In the genomic region with DNA sequence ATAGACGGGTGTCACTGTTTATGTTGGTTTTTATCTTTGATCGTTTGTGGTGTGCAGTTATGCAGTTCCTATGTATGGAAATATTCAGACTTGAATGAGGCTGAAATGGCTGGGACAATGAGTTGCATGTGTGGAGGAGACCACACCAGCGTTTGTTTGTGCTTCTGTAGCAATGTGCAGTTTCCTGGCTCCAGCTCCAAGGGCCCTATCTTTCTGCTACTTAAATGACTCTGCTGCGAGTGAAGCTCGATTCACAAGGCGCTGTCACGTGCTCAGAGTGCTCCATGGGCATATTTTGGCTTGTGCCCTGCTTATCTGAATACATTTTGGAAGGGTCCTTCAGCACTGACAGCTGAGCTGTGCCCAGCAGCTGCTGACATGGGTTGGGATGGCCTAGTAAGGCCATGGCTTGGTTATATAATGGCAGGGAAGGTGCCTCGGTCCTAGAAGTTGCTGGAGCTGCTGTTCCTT, we compare ENCODE assay signal across 8 mouse cellular contexts. TPM values are rescaled to one million over a fixed set of nuclear protein-coding genes. Genes with fewer than 3 reads are reported as not detected.
DNase-seq lines count a peak whose midpoint lies in the region; ATAC-seq and TF ChIP-seq lines count a peak whose summit lies in the region.

No protein-coding gene starts in this region.

- no peaks in the 10 kb centered on the region for H3K9me3 ChIP-seq in hindbrain, embryonic 12.5 days (replicated peaks)
- H3K9me3 ChIP-seq in midbrain, postnatal 0 days (ENCODE audit: low read length), result no peaks in the 10 kb centered on the region

- H3K4me3 ChIP-seq in kidney, adult 2 months (ENCODE audit: insufficient read depth, low read depth, low read length), result peak overlapping the region; percentile 0; the same call in 1 of the 2 replicates
- no peak overlapping the region for H3K4me3 ChIP-seq in hindbrain, embryonic 12.5 days
- peak overlapping the region; percentile 99; the same call in 1 of the 2 replicates for H3K4me3 ChIP-seq in midbrain, postnatal 0 days (ENCODE audit: low read depth, low read length)

- ATAC-seq in frontal cortex, adult (ENCODE audit: low TSS enrichment), result peak; percentile 28; the same call in 1 of the 2 replicates
- no peak for ATAC-seq in hindbrain, embryonic 12.5 days (ENCODE audit: low FRiP score)
- ATAC-seq in midbrain, postnatal 0 days (ENCODE audit: low FRiP score), result no peak
- no peak for ATAC-seq in activated CD4-positive, CD25-positive, alpha-beta regulatory T cell, adult 4 months

- peak overlapping the region; percentile 17 for H3K27ac ChIP-seq in kidney, adult 2 months (ENCODE audit: insufficient read depth, low read depth, low read length)
- H3K27ac ChIP-seq in hindbrain, embryonic 12.5 days, result peak overlapping the region; percentile 8; the same call in 1 of the 2 replicates
- H3K27ac ChIP-seq in midbrain, postnatal 0 days (ENCODE audit: low read depth, low read length), result peak overlapping the region; percentile 38; the same call in 1 of the 2 replicates

- DNase-seq in kidney, adult 2 months, result peak; percentile 69
- DNase-seq in kidney, postnatal 14 days, result no peak
- peak; percentile 55 for DNase-seq in cerebellum, adult 11-12 months
- DNase-seq in liver, result peak; percentile 33
- peak; percentile 41 for DNase-seq in midbrain, postnatal 0 days (ENCODE audit: low spot score)

- no peaks in the 10 kb centered on the region for H3K36me3 ChIP-seq in kidney, adult 2 months (ENCODE audit: control insufficient read depth, insufficient read depth, low read length)
- 0 out of 2 replicates have a peak, but pooled peaks cover 4% of the 10 kb centered on the region for H3K36me3 ChIP-seq in hindbrain, embryonic 12.5 days
- H3K36me3 ChIP-seq in midbrain, postnatal 0 days (ENCODE audit: insufficient read depth, low read length), result 0 out of 2 replicates have a peak, but pooled peaks cover 4% of the 10 kb centered on the region

- peak overlapping the region; percentile 82 for H3K4me2 ChIP-seq in hindbrain, embryonic 12.5 days (replicated peaks)
- peak overlapping the region; percentile 90 for H3K4me2 ChIP-seq in midbrain, postnatal 0 days (ENCODE audit: low read depth, low read length, poor library complexity, severe bottlenecking)

- WGBS in kidney, adult 2 months, result 25% methylated on average over 8 of the region's 8 CpGs
- WGBS in hindbrain, embryonic 12.5 days, result 44% methylated on average over 8 of the region's 8 CpGs
- 26% methylated on average over 8 of the region's 8 CpGs for WGBS in midbrain, postnatal 0 days

- no peaks in the 10 kb centered on the region for H3K27me3 ChIP-seq in kidney, adult 2 months (replicated peaks; ENCODE audit: control insufficient read depth, insufficient read depth, low read length)
- H3K27me3 ChIP-seq in hindbrain, embryonic 12.5 days, result no peaks in the 10 kb centered on the region
- H3K27me3 ChIP-seq in midbrain, postnatal 0 days (ENCODE audit: insufficient read depth, low read length), result no peaks in the 10 kb centered on the region

- TF ChIP-seq POLR2A in kidney, adult 2 months (IDR thresholded peaks at IDR 0.05; ENCODE audit: low read depth, low read length), result no peak

- H3K9ac ChIP-seq in hindbrain, embryonic 12.5 days, result no peak overlapping the region; the same call in 1 of the 2 replicates
- H3K9ac ChIP-seq in midbrain, postnatal 0 days (replicated peaks; ENCODE audit: low read length, poor library complexity, severe bottlenecking), result no peak overlapping the region

- no peak for TF ChIP-seq CTCF in kidney, adult 2 months (conservative IDR thresholded peaks at IDR 0.05; ENCODE audit: insufficient read depth, insufficient read length, low read depth, low read length)
- no peak for TF ChIP-seq CTCF in midbrain, postnatal 0 days (IDR thresholded peaks at IDR 0.05)

- H3K4me1 ChIP-seq in kidney, adult 2 months (ENCODE audit: control insufficient read depth, insufficient read depth, low read length), result peaks cover 23% of the 10 kb centered on the region
- H3K4me1 ChIP-seq in hindbrain, embryonic 12.5 days, result peaks cover 45% of the 10 kb centered on the region
- H3K4me1 ChIP-seq in midbrain, postnatal 0 days (ENCODE audit: insufficient read depth, low read length), result peaks cover 6% of the 10 kb centered on the region

RNA-seq across cellular contexts. Expression of a gene that starts 2.5 kb away (rescaled TPM):
- polyA plus RNA-seq in kidney, adult 2 months (2012; rRNA removed), result 29.2 and 32.2 TPM in 2 replicates
- polyA plus RNA-seq in hindbrain, embryonic 12.5 days (2016; fragmentation: Nextera tagmentation; extraction: Ambion mirVana), result 13.9 and 14.7 TPM in 2 replicates
- total RNA-seq in midbrain, postnatal 0 days (2014; rRNA removed), result 36.4 and 38.4 TPM in 2 replicates
- 11.2 and 12.5 TPM in 2 replicates for polyA plus RNA-seq in midbrain, postnatal 0 days (2015; fragmentation: Nextera tagmentation; extraction: Ambion mirVana)
- 10 to 100 TPM in 1 of 2 experiments, 1 to 10 TPM in 1; 7.9 to 10.4 TPM for polyA plus RNA-seq in activated CD4-positive, CD25-positive, alpha-beta regulatory T cell, adult 4 months (2017; shearing (Covaris generic))

RNA-seq across cellular contexts. Expression of a gene that starts 2.6 kb away (rescaled TPM):
- 17.6 and 21.1 TPM in 2 replicates for polyA plus RNA-seq in kidney, adult 2 months (2012; rRNA removed)
- polyA plus RNA-seq in hindbrain, embryonic 12.5 days (2016; fragmentation: Nextera tagmentation; extraction: Ambion mirVana), result 290 and 303 TPM in 2 replicates
- 237 and 357 TPM in 2 replicates for total RNA-seq in midbrain, postnatal 0 days (2014; rRNA removed)
- 241 and 249 TPM in 2 replicates for polyA plus RNA-seq in midbrain, postnatal 0 days (2015; fragmentation: Nextera tagmentation; extraction: Ambion mirVana)
- 10 to 100 TPM; 59.9 to 63.9 TPM for polyA plus RNA-seq in activated CD4-positive, CD25-positive, alpha-beta regulatory T cell, adult 4 months (2017; shearing (Covaris generic))
